Mouse (Mus musculus): ENCODE measurements around the gene Tmod1. TPM values are rescaled to one million over a fixed set of nuclear protein-coding genes. Genes with fewer than 3 reads are reported as not detected.
A peak's percentile ranks its signal among the peaks of the same experiment; 100 is the strongest.

Tmod1 gene
- polyA plus RNA-seq (2012; ENCODE audit: insufficient read depth, low replicate concordance): 1.9 and 7.2 TPM in 2 replicates

- Histone ChIP-seq H3K4me1 (peaks cover 48% of the 10 kb centered on the region), H3K36me3 (replicated peaks; ENCODE audit: low read length) (peaks cover 13% of the 10 kb centered on the region), H3K4me3 (replicated peaks) (peak within 1 kb of the TSS; percentile 92), H3K27me3 (replicated peaks) (peaks cover 36% of the 10 kb centered on the region), H3K9me3 (no peaks in the 10 kb centered on the region)
- TF ChIP-seq GATA1 (IDR thresholded peaks at IDR 0.05; ENCODE audit: borderline replicate concordance, low read length): no peak
- no peak for TF ChIP-seq FLI1 (IDR thresholded peaks at IDR 0.05; ENCODE audit: low read length)
Observed at GRCm38 (mm10) chr4:46038892-46039751, at the start of gene Tmod1. TSS of gene Tmod1 (plus strand) at chr4:46038935.

- no peak for TF ChIP-seq GATA1 (IDR thresholded peaks at IDR 0.05; ENCODE audit: borderline replicate concordance, low read length)
- TF ChIP-seq FLI1 (IDR thresholded peaks at IDR 0.05; ENCODE audit: low read length): no peak
- Histone ChIP-seq H3K27me3 (replicated peaks) (peaks cover 1% of the 10 kb centered on the region), H3K36me3 (replicated peaks; ENCODE audit: low read length) (peaks cover 74% of the 10 kb centered on the region), H3K4me3 (replicated peaks) (no peak overlapping the region), H3K4me1 (peaks cover 15% of the 10 kb centered on the region), H3K9me3 (no peaks in the 10 kb centered on the region)
Observed at GRCm38 (mm10) chr4:45990427-45991135, 48.2 kb upstream of the Tmod1 start.

GRCm38 (mm10) chr4:45998536-45998935, 40.2 kb upstream of the Tmod1 start:
- Histone ChIP-seq H3K27me3 (replicated peaks) (no peaks in the 10 kb centered on the region), H3K9me3 (no peaks in the 10 kb centered on the region), H3K36me3 (replicated peaks; ENCODE audit: low read length) (peaks cover 64% of the 10 kb centered on the region), H3K4me1 (peaks cover 3% of the 10 kb centered on the region; the same call in 1 of the 2 replicates), H3K4me3 (replicated peaks) (no peak overlapping the region)
- no peak for TF ChIP-seq FLI1 (IDR thresholded peaks at IDR 0.05; ENCODE audit: low read length)

- H3K36me3 ChIP-seq (replicated peaks; ENCODE audit: low read length): peaks cover 92% of the 10 kb centered on the region
- H3K27me3 ChIP-seq (replicated peaks): peaks cover 1% of the 10 kb centered on the region
- H3K4me3 ChIP-seq (replicated peaks): peak overlapping the region; percentile 43
- no peaks in the 10 kb centered on the region for H3K9me3 ChIP-seq
- peaks cover 24% of the 10 kb centered on the region for H3K4me1 ChIP-seq
- TF ChIP-seq GATA1 (IDR thresholded peaks at IDR 0.05; ENCODE audit: borderline replicate concordance, low read length): no peak
- no peak for TF ChIP-seq FLI1 (IDR thresholded peaks at IDR 0.05; ENCODE audit: low read length)
Observed at GRCm38 (mm10) chr4:46008142-46008793, 30.5 kb upstream of the Tmod1 start.

- Histone ChIP-seq H3K4me3 (replicated peaks) (no peak overlapping the region), H3K4me1 (peaks cover 24% of the 10 kb centered on the region), H3K9me3 (no peaks in the 10 kb centered on the region), H3K36me3 (replicated peaks; ENCODE audit: low read length) (peaks cover 87% of the 10 kb centered on the region), H3K27me3 (replicated peaks) (no peaks in the 10 kb centered on the region)
- TF ChIP-seq GATA1 (IDR thresholded peaks at IDR 0.05; ENCODE audit: borderline replicate concordance, low read length) (no peak), FLI1 (IDR thresholded peaks at IDR 0.05; ENCODE audit: low read length) (no peak)
Observed at GRCm38 (mm10) chr4:46011698-46012097, 27.0 kb upstream of the Tmod1 start.

GRCm38 (mm10) chr4:46015605-46016004, 23.1 kb upstream of the Tmod1 start:
- Histone ChIP-seq H3K4me3 (replicated peaks) (peak overlapping the region; percentile 18), H3K36me3 (replicated peaks; ENCODE audit: low read length) (peaks cover 76% of the 10 kb centered on the region), H3K27me3 (replicated peaks) (no peaks in the 10 kb centered on the region), H3K9me3 (no peaks in the 10 kb centered on the region), H3K4me1 (peaks cover 7% of the 10 kb centered on the region; the same call in 1 of the 2 replicates)
- no peak for TF ChIP-seq GATA1 (IDR thresholded peaks at IDR 0.05; ENCODE audit: borderline replicate concordance, low read length)
- no peak for TF ChIP-seq FLI1 (IDR thresholded peaks at IDR 0.05; ENCODE audit: low read length)

GRCm38 (mm10) chr4:46023021-46023481, 15.7 kb upstream of the Tmod1 start:
- no peaks in the 10 kb centered on the region for H3K9me3 ChIP-seq
- H3K36me3 ChIP-seq (replicated peaks; ENCODE audit: low read length): peaks cover 66% of the 10 kb centered on the region
- peaks cover 28% of the 10 kb centered on the region for H3K4me1 ChIP-seq
- H3K4me3 ChIP-seq (replicated peaks): no peak overlapping the region
- TF ChIP-seq GATA1 (IDR thresholded peaks at IDR 0.05; ENCODE audit: borderline replicate concordance, low read length) (no peak; the same call in 2 of the 3 replicates), FLI1 (IDR thresholded peaks at IDR 0.05; ENCODE audit: low read length) (no peak)
- no peaks in the 10 kb centered on the region for H3K27me3 ChIP-seq (replicated peaks)

- TF ChIP-seq FLI1 (IDR thresholded peaks at IDR 0.05; ENCODE audit: low read length) (no peak), GATA1 (IDR thresholded peaks at IDR 0.05; ENCODE audit: borderline replicate concordance, low read length) (no peak)
- H3K36me3 ChIP-seq (replicated peaks; ENCODE audit: low read length): peaks cover 61% of the 10 kb centered on the region
Observed at GRCm38 (mm10) chr4:46025893-46026292, 12.8 kb upstream of the Tmod1 start.

GRCm38 (mm10) chr4:46028224-46028623, 10.5 kb upstream of the Tmod1 start:
- H3K4me1 ChIP-seq: peaks cover 44% of the 10 kb centered on the region
- H3K27me3 ChIP-seq (replicated peaks): no peaks in the 10 kb centered on the region
- H3K36me3 ChIP-seq (replicated peaks; ENCODE audit: low read length): peaks cover 51% of the 10 kb centered on the region
- H3K9me3 ChIP-seq: no peaks in the 10 kb centered on the region
- H3K4me3 ChIP-seq (replicated peaks): no peak overlapping the region
- no peak for TF ChIP-seq FLI1 (IDR thresholded peaks at IDR 0.05; ENCODE audit: low read length)
- no peak for TF ChIP-seq GATA1 (IDR thresholded peaks at IDR 0.05; ENCODE audit: borderline replicate concordance, low read length)

More at GRCm38 (mm10) chr4:46025893-46026292, 12.8 kb upstream of the Tmod1 start:
- Histone ChIP-seq H3K9me3 (no peaks in the 10 kb centered on the region), H3K27me3 (replicated peaks) (no peaks in the 10 kb centered on the region), H3K4me3 (replicated peaks) (no peak overlapping the region), H3K4me1 (peaks cover 34% of the 10 kb centered on the region)
